Mouse (Mus musculus) urinary bladder, postnatal 0 days (tissue): ENCODE results near the gene Utp14b. TPM values are rescaled to one million over a fixed set of nuclear protein-coding genes. Genes with fewer than 3 reads are reported as not detected.

Experiments
- polyA plus RNA-seq: library from polyadenylated mRNA; unstranded; fragments of >200 nt; fragmentation: Nextera tagmentation; extraction: Ambion mirVana; gene quantifications from 2 replicates; pipeline ENCODE4 v1.2.1, GENCODE M21; 2015

Utp14b gene
- polyA plus RNA-seq, result 1.4 and 2.3 TPM in 2 replicates

GRCm38 (mm10) chr1:78657671-78658440 is at the start of gene Utp14b, which contains the start of gene Acsl3:
TSS of gene Utp14b (plus strand) at chr1:78658038.
TSS of gene Acsl3 (plus strand) at chr1:78657825.

Other genes starting within 250 kb of the Utp14b start
- gene Farsb, start 169.1 kb upstream of the Utp14b start, polyA plus RNA-seq, result 62.7 and 70.4 TPM in 2 replicates
- gene Mogat1, start 147.0 kb upstream of the Utp14b start, polyA plus RNA-seq, result not detected in 2 replicates
- not detected in 2 replicates for gene BC035947, start 145.9 kb upstream of the Utp14b start, polyA plus RNA-seq
- gene Acsl3, start 213 bp upstream of the Utp14b start, polyA plus RNA-seq, result 21.8 and 31.2 TPM in 2 replicates
- 26.6 and 30.4 TPM in 2 replicates for gene Kcne4, start 158.7 kb downstream of the Utp14b start, polyA plus RNA-seq